8 mouse cellular contexts compared by ENCODE assay signal in genomic region chr2:167061381-167062034, GRCm38 (mm10). TPM values are rescaled to one million over a fixed set of nuclear protein-coding genes. Genes with fewer than 3 reads are reported as not detected.
A peak's percentile ranks its signal among the peaks of the same experiment; 100 is the strongest.
DNase-seq lines count a peak whose midpoint lies in the region; ATAC-seq and TF ChIP-seq lines count a peak whose summit lies in the region.

No protein-coding gene starts in this region.

- 0 out of 2 replicates have a peak overlapping the region, but pooled peaks have one; percentile 96 for H3K27ac ChIP-seq in heart, embryonic 13.5 days (replicated peaks)
- peak overlapping the region; percentile 96 for H3K27ac ChIP-seq in bone marrow, adult 2 months (ENCODE audit: control insufficient read depth, insufficient read depth, low read depth, low read length, poor library complexity)
- peak overlapping the region; percentile 93; the same call in 1 of the 2 replicates for H3K27ac ChIP-seq in heart, postnatal 0 days (ENCODE audit: low read depth)
- H3K27ac ChIP-seq in macrophage: peak overlapping the region; percentile 95

- 14% methylated on average over 11 of the region's 11 CpGs for WGBS in heart, embryonic 13.5 days
- 5% methylated on average over 11 of the region's 11 CpGs for WGBS in bone marrow, adult 2 months
- 19% methylated on average over 11 of the region's 11 CpGs for WGBS in heart, postnatal 0 days
- WGBS in macrophage (ENCODE audit: missing documents): 6% methylated on average over 11 of the region's 11 CpGs

- peak overlapping the region; percentile 87 for H3K4me2 ChIP-seq in heart, embryonic 13.5 days
- peak overlapping the region; percentile 88 for H3K4me2 ChIP-seq in heart, postnatal 0 days (ENCODE audit: low read depth, low read length)

- no peak for TF ChIP-seq EP300 in heart, postnatal 0 days (IDR thresholded peaks at IDR 0.05; ENCODE audit: low read depth)

- peak overlapping the region; percentile 91 for H3K4me3 ChIP-seq in heart, embryonic 13.5 days
- H3K4me3 ChIP-seq in bone marrow, adult 2 months (replicated peaks; ENCODE audit: control insufficient read depth, low read depth, low read length): peak overlapping the region; percentile 85
- peak overlapping the region; percentile 90 for H3K4me3 ChIP-seq in heart, postnatal 0 days (ENCODE audit: low read depth, low read length)
- peak overlapping the region; percentile 86 for H3K4me3 ChIP-seq in macrophage (ENCODE audit: inconsistent target)

- no peaks in the 10 kb centered on the region for H3K9me3 ChIP-seq in heart, embryonic 13.5 days
- H3K9me3 ChIP-seq in heart, postnatal 0 days (replicated peaks; ENCODE audit: control insufficient read depth, low read length): no peaks in the 10 kb centered on the region

- TF ChIP-seq CTCF in bone marrow, adult 2 months (IDR thresholded peaks at IDR 0.05; ENCODE audit: control insufficient read depth, insufficient read depth, low read length): no peak
- no peak for TF ChIP-seq CTCF in heart, postnatal 0 days (IDR thresholded peaks at IDR 0.05; ENCODE audit: low read depth)

- intact Hi-C loops in heart, postnatal 25 days (cut with DNase I): loop anchor here (5.0 kb wide), 1 partner anchor 361 kb away; the partner anchor contains the start of gene Slc9a8

- peaks cover 44% of the 10 kb centered on the region for H3K4me1 ChIP-seq in heart, embryonic 13.5 days
- peaks cover 8% of the 10 kb centered on the region for H3K4me1 ChIP-seq in bone marrow, adult 2 months (ENCODE audit: control insufficient read depth, insufficient read depth, low read length)
- H3K4me1 ChIP-seq in heart, postnatal 0 days (ENCODE audit: control insufficient read depth, insufficient read depth): peaks cover 15% of the 10 kb centered on the region

- peaks cover 76% of the 10 kb centered on the region for H3K79me2 ChIP-seq in macrophage (ENCODE audit: inconsistent target)

- no peaks in the 10 kb centered on the region for H3K27me3 ChIP-seq in heart, embryonic 13.5 days (replicated peaks)
- H3K27me3 ChIP-seq in heart, postnatal 0 days (ENCODE audit: control insufficient read depth, insufficient read depth, low read length): no peaks in the 10 kb centered on the region

- DNase-seq in heart, postnatal 25 days (ENCODE audit: low spot score): no peak
- no peak for DNase-seq in heart, postnatal 0 days (ENCODE audit: low spot score)
- DNase-seq in embryo, embryonic 9.5 days (ENCODE audit: extremely low spot score): no peak
- DNase-seq in ovary, postnatal 36 days (ENCODE audit: low spot score): no peak
- DNase-seq in right cerebral cortex, postnatal 4 days: no peak

- peaks cover 54% of the 10 kb centered on the region for H3K36me3 ChIP-seq in heart, embryonic 13.5 days
- H3K36me3 ChIP-seq in heart, postnatal 0 days (replicated peaks; ENCODE audit: control insufficient read depth, insufficient read depth, low read length): peaks cover 41% of the 10 kb centered on the region
- H3K36me3 ChIP-seq in macrophage (ENCODE audit: inconsistent target): peaks cover 20% of the 10 kb centered on the region

- no peak for ATAC-seq in heart, embryonic 13.5 days (ENCODE audit: extremely low read depth, insufficient number of reproducible peaks, low FRiP score, low TSS enrichment)
- ATAC-seq in heart, postnatal 0 days (ENCODE audit: insufficient read depth, low read depth): no peak

- H3K9ac ChIP-seq in heart, embryonic 13.5 days: peak overlapping the region; percentile 89
- H3K9ac ChIP-seq in heart, postnatal 0 days (replicated peaks; ENCODE audit: low read depth, low read length): peak overlapping the region; percentile 78

- no peak for TF ChIP-seq POLR2A in bone marrow, adult 2 months (IDR thresholded peaks at IDR 0.05; ENCODE audit: borderline replicate concordance, control insufficient read depth, low read depth, low read length)

RNA-seq across cellular contexts. Expression of gene Znfx1, which starts 1.3 kb away (rescaled TPM):
- polyA plus RNA-seq in heart, embryonic 13.5 days (2015; fragmentation: Nextera tagmentation; extraction: Ambion mirVana): 5.1 and 6.3 TPM in 2 replicates
- total RNA-seq in heart, postnatal 25 days (2021): 10 to 100 TPM; 31.6 to 36.3 TPM
- polyA plus RNA-seq in bone marrow, adult 2 months (2011; ENCODE audit: insufficient read depth, insufficient read length, low replicate concordance, missing spikeins): 21.7 and 32.3 TPM in 2 replicates
- total RNA-seq in heart, postnatal 0 days (2014; rRNA removed; ENCODE audit: low replicate concordance): 25.0 and 35.4 TPM in 2 replicates
- 6.0 and 6.9 TPM in 2 replicates for polyA plus RNA-seq in heart, postnatal 0 days (2015; fragmentation: Nextera tagmentation; extraction: Ambion mirVana)
- total RNA-seq in macrophage (2018; cell fraction: chromatin; rRNA removed): 100 to 1,000 TPM; 140 to 707 (median 513) TPM
- total RNA-seq in macrophage (2018; cell fraction: cytosol; rRNA removed): 100 to 1,000 TPM; 148 to 640 (median 330) TPM
- 100 to 1,000 TPM; 164 to 846 (median 558) TPM for total RNA-seq in macrophage (2018; cell fraction: nucleus; rRNA removed)
- polyA plus RNA-seq in macrophage (2018): 128 to 243 TPM (median 153 TPM) in 3 replicates

RNA-seq across cellular contexts. Expression of gene Ddx27, which starts 46.5 kb away (rescaled TPM):
- polyA plus RNA-seq in heart, embryonic 13.5 days (2015; fragmentation: Nextera tagmentation; extraction: Ambion mirVana): 31.1 and 31.6 TPM in 2 replicates
- 10 to 100 TPM; 10.0 to 11.3 TPM for total RNA-seq in heart, postnatal 25 days (2021)
- 42.2 and 54.4 TPM in 2 replicates for polyA plus RNA-seq in bone marrow, adult 2 months (2011; ENCODE audit: insufficient read depth, insufficient read length, low replicate concordance, missing spikeins)
- total RNA-seq in heart, postnatal 0 days (2014; rRNA removed; ENCODE audit: low replicate concordance): 11.1 and 13.9 TPM in 2 replicates
- 17.2 and 17.3 TPM in 2 replicates for polyA plus RNA-seq in heart, postnatal 0 days (2015; fragmentation: Nextera tagmentation; extraction: Ambion mirVana)
- total RNA-seq in macrophage (2018; cell fraction: chromatin; rRNA removed): 100 to 1,000 TPM in 1 of 26 experiments, 10 to 100 TPM in 25; 22.9 to 107 (median 48.0) TPM
- total RNA-seq in macrophage (2018; cell fraction: cytosol; rRNA removed): 10 to 100 TPM; 16.7 to 23.4 (median 20.4) TPM
- total RNA-seq in macrophage (2018; cell fraction: nucleus; rRNA removed): 10 to 100 TPM; 16.6 to 64.4 (median 23.7) TPM
- 15.6 to 38.1 TPM (median 33.2 TPM) in 3 replicates for polyA plus RNA-seq in macrophage (2018)
